Mouse (Mus musculus): ENCODE data around the gene Gm20708. TPM values are rescaled to one million over a fixed set of nuclear protein-coding genes. Genes with fewer than 3 reads are reported as not detected.

Gm20708 gene
- polyA plus RNA-seq, 1 experiment from 2014 or later: 1.0 TPM

GRCm38 (mm10) chr11:117857462-117857861 is 48.0 kb downstream of the Gm20708 start:
- Histone ChIP-seq H3K4me3 (ENCODE audit: control insufficient read depth in 1 of 2, insufficient read depth in 1 of 2, low read depth in 1 of 2, low read length in 2 of 2) (no peak overlapping the region), H3K27me3 (ENCODE audit: control insufficient read depth, insufficient read depth, low read length) (peaks cover 33% of the 10 kb centered on the region), H3K9me3 (ENCODE audit: control insufficient read depth, low read length) (no peaks in the 10 kb centered on the region), H3K4me1 (ENCODE audit: control insufficient read depth in 2 of 2, insufficient read depth in 2 of 2, low read length in 2 of 2) (peaks cover 0 to 4% of the 10 kb centered on the region in 2 experiments; a peak in 1 of 4 replicates), H3K4me2 (ENCODE audit: low read length) (no peak overlapping the region), H3K36me3 (ENCODE audit: control insufficient read depth, insufficient read depth, low read length) (peaks cover 56% of the 10 kb centered on the region), H3K27ac (replicated peaks in 1 of 2; ENCODE audit: control insufficient read depth in 1 of 2, insufficient read depth in 1 of 2, low read depth in 2 of 2, low read length in 2 of 2) (no peak overlapping the region), H3K9ac (ENCODE audit: low read length) (no peak overlapping the region)
- no peak for ATAC-seq (ENCODE audit: insufficient number of reproducible peaks, insufficient read depth, low FRiP score, low read depth)
- WGBS: 95% methylated on average over 10 of the region's 10 CpGs

GRCm38 (mm10) chr11:117858392-117858791 is 48.9 kb downstream of the Gm20708 start:
- H3K36me3 ChIP-seq (ENCODE audit: control insufficient read depth, insufficient read depth, low read length): peaks cover 46% of the 10 kb centered on the region
- WGBS: 57% methylated on average over 3 of the region's 3 CpGs
- no peak overlapping the region for H3K9ac ChIP-seq (ENCODE audit: low read length)
- H3K27ac ChIP-seq (replicated peaks in 1 of 2; ENCODE audit: control insufficient read depth in 1 of 2, insufficient read depth in 1 of 2, low read depth in 2 of 2, low read length in 2 of 2): no peak overlapping the region
- H3K4me2 ChIP-seq (ENCODE audit: low read length): no peak overlapping the region
- no peak overlapping the region for H3K4me3 ChIP-seq (ENCODE audit: control insufficient read depth in 1 of 2, insufficient read depth in 1 of 2, low read depth in 1 of 2, low read length in 2 of 2)
- H3K27me3 ChIP-seq (ENCODE audit: control insufficient read depth, insufficient read depth, low read length): peaks cover 37% of the 10 kb centered on the region
- peaks cover 0 to 4% of the 10 kb centered on the region in 2 experiments; a peak in 1 of 4 replicates for H3K4me1 ChIP-seq (ENCODE audit: control insufficient read depth in 2 of 2, insufficient read depth in 2 of 2, low read length in 2 of 2)
- ATAC-seq (ENCODE audit: insufficient number of reproducible peaks, insufficient read depth, low FRiP score, low read depth): no peak
- no peaks in the 10 kb centered on the region for H3K9me3 ChIP-seq (ENCODE audit: control insufficient read depth, low read length)

DNA sequence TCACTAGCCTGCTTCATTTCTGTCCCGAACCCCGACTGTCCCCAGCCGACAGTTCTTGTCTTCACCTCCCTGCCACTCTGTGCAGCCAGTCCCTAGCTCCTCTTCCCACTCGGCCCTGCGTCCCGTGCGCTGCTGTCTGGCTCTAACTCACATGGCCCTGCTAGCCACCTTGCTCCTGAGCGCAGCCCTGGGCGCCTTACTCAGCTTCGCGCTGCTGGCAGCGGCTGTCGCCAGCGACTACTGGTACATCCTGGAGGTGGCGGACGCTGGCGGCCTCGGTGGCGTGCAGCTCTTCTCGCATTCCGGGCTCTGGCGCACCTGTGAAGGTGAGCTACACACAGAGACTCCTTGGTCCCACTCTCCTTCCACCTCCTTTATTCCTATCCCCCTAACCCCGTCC is 51.1 kb downstream of the Gm20708 start, which contains the start of gene Tmem235:
TSS of gene Tmem235 (plus strand) at position 152 of the 400 bp plus-strand sequence.
- H3K4me1 ChIP-seq (ENCODE audit: control insufficient read depth in 2 of 2, insufficient read depth in 2 of 2, low read length in 2 of 2): peaks cover 0 to 4% of the 10 kb centered on the region in 2 experiments; a peak in 1 of 4 replicates
- H3K4me2 ChIP-seq (ENCODE audit: low read length): peak within 1 kb of the TSS; percentile 26
- no peak for ATAC-seq (ENCODE audit: insufficient number of reproducible peaks, insufficient read depth, low FRiP score, low read depth)
- H3K4me3 ChIP-seq (ENCODE audit: control insufficient read depth in 1 of 2, insufficient read depth in 1 of 2, low read depth in 1 of 2, low read length in 2 of 2): no peak within 1 kb of the TSS
- 5% methylated on average over 23 of the region's 23 CpGs for WGBS
- no peak within 1 kb of the TSS for H3K9ac ChIP-seq (ENCODE audit: low read length)
- H3K27ac ChIP-seq (replicated peaks in 1 of 2; ENCODE audit: control insufficient read depth in 1 of 2, insufficient read depth in 1 of 2, low read depth in 2 of 2, low read length in 2 of 2): no peak within 1 kb of the TSS
- H3K36me3 ChIP-seq (ENCODE audit: control insufficient read depth, insufficient read depth, low read length): peaks cover 24% of the 10 kb centered on the region
- peaks cover 44% of the 10 kb centered on the region for H3K27me3 ChIP-seq (ENCODE audit: control insufficient read depth, insufficient read depth, low read length)
- H3K9me3 ChIP-seq (ENCODE audit: control insufficient read depth, low read length): no peaks in the 10 kb centered on the region

GRCm38 (mm10) chr11:117863174-117863856 is 53.8 kb downstream of the Gm20708 start:
- no peak overlapping the region for H3K27ac ChIP-seq (replicated peaks in 1 of 2; ENCODE audit: control insufficient read depth in 1 of 2, insufficient read depth in 1 of 2, low read depth in 2 of 2, low read length in 2 of 2)
- no peak overlapping the region for H3K9ac ChIP-seq (ENCODE audit: low read length)
- H3K36me3 ChIP-seq (ENCODE audit: control insufficient read depth, insufficient read depth, low read length): no peaks in the 10 kb centered on the region
- H3K4me3 ChIP-seq (ENCODE audit: control insufficient read depth in 1 of 2, insufficient read depth in 1 of 2, low read depth in 1 of 2, low read length in 2 of 2): no peak overlapping the region
- no peak overlapping the region for H3K4me2 ChIP-seq (ENCODE audit: low read length)
- no peak for ATAC-seq (ENCODE audit: insufficient number of reproducible peaks, insufficient read depth, low FRiP score, low read depth)
- H3K27me3 ChIP-seq (ENCODE audit: control insufficient read depth, insufficient read depth, low read length): peaks cover 44% of the 10 kb centered on the region
- peaks cover 0 to 4% of the 10 kb centered on the region in 2 experiments; a peak in 1 of 4 replicates for H3K4me1 ChIP-seq (ENCODE audit: control insufficient read depth in 2 of 2, insufficient read depth in 2 of 2, low read length in 2 of 2)
- 43% methylated on average over 11 of the region's 11 CpGs for WGBS
- H3K9me3 ChIP-seq (ENCODE audit: control insufficient read depth, low read length): no peaks in the 10 kb centered on the region

GRCm38 (mm10) chr11:117864805-117865204 is 55.3 kb downstream of the Gm20708 start:
- Histone ChIP-seq H3K4me1 (ENCODE audit: control insufficient read depth in 2 of 2, insufficient read depth in 2 of 2, low read length in 2 of 2) (peaks cover 0 to 4% of the 10 kb centered on the region in 2 experiments; a peak in 1 of 4 replicates), H3K27ac (replicated peaks in 1 of 2; ENCODE audit: control insufficient read depth in 1 of 2, insufficient read depth in 1 of 2, low read depth in 2 of 2, low read length in 2 of 2) (no peak overlapping the region), H3K9ac (ENCODE audit: low read length) (no peak overlapping the region), H3K36me3 (ENCODE audit: control insufficient read depth, insufficient read depth, low read length) (no peaks in the 10 kb centered on the region), H3K4me2 (ENCODE audit: low read length) (no peak overlapping the region), H3K9me3 (ENCODE audit: control insufficient read depth, low read length) (no peaks in the 10 kb centered on the region), H3K27me3 (ENCODE audit: control insufficient read depth, insufficient read depth, low read length) (peaks cover 32% of the 10 kb centered on the region), H3K4me3 (ENCODE audit: control insufficient read depth in 1 of 2, insufficient read depth in 1 of 2, low read depth in 1 of 2, low read length in 2 of 2) (no peak overlapping the region)
- ATAC-seq (ENCODE audit: insufficient number of reproducible peaks, insufficient read depth, low FRiP score, low read depth): no peak
- 49% methylated on average over 2 of the region's 2 CpGs for WGBS

DNA sequence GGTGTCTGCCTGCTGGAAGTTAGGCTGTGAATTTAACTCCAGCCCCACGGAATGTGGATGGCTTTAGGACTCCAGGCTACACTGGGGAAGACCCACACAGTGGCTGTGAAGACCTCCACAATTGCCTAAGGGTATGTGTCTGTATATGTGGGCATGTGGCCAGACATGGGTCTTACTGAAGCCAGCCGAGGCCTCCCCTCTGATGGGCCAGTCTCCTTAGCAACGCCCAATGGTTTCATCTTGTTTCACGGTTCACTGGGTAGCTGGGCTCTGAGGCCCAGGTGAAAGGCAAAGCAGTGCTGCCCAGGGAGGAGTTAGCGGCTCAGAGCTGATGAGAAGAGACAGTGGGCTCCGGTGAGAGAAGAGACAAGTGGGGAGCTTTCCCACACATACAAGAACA is 56.5 kb downstream of the Gm20708 start:
- Histone ChIP-seq H3K4me3 (ENCODE audit: control insufficient read depth in 1 of 2, insufficient read depth in 1 of 2, low read depth in 1 of 2, low read length in 2 of 2) (no peak overlapping the region), H3K4me1 (ENCODE audit: control insufficient read depth in 2 of 2, insufficient read depth in 2 of 2, low read length in 2 of 2) (no peaks in the 10 kb centered on the region), H3K36me3 (ENCODE audit: control insufficient read depth, insufficient read depth, low read length) (no peaks in the 10 kb centered on the region), H3K4me2 (ENCODE audit: low read length) (no peak overlapping the region), H3K27me3 (ENCODE audit: control insufficient read depth, insufficient read depth, low read length) (peaks cover 25% of the 10 kb centered on the region), H3K27ac (replicated peaks in 1 of 2; ENCODE audit: control insufficient read depth in 1 of 2, insufficient read depth in 1 of 2, low read depth in 2 of 2, low read length in 2 of 2) (no peak overlapping the region), H3K9ac (ENCODE audit: low read length) (no peak overlapping the region), H3K9me3 (ENCODE audit: control insufficient read depth, low read length) (no peaks in the 10 kb centered on the region)
- 61% methylated on average over 6 of the region's 6 CpGs for WGBS
- ATAC-seq (ENCODE audit: insufficient number of reproducible peaks, insufficient read depth, low FRiP score, low read depth): no peak

GRCm38 (mm10) chr11:117870688-117871365 is 61.4 kb downstream of the Gm20708 start:
- no peaks in the 10 kb centered on the region for H3K36me3 ChIP-seq (ENCODE audit: control insufficient read depth, insufficient read depth, low read length)
- WGBS: 37% methylated on average over 12 of the region's 12 CpGs
- no peak overlapping the region for H3K9ac ChIP-seq (ENCODE audit: low read length)
- H3K4me3 ChIP-seq (ENCODE audit: control insufficient read depth in 1 of 2, insufficient read depth in 1 of 2, low read depth in 1 of 2, low read length in 2 of 2): no peak overlapping the region
- H3K4me2 ChIP-seq (ENCODE audit: low read length): no peak overlapping the region
- no peaks in the 10 kb centered on the region for H3K27me3 ChIP-seq (ENCODE audit: control insufficient read depth, insufficient read depth, low read length)
- no peaks in the 10 kb centered on the region for H3K9me3 ChIP-seq (ENCODE audit: control insufficient read depth, low read length)
- ATAC-seq (ENCODE audit: insufficient number of reproducible peaks, insufficient read depth, low FRiP score, low read depth): no peak
- peaks cover 16 to 18% of the 10 kb centered on the region in 2 experiments for H3K4me1 ChIP-seq (ENCODE audit: control insufficient read depth in 2 of 2, insufficient read depth in 2 of 2, low read length in 2 of 2)
- H3K27ac ChIP-seq (replicated peaks in 1 of 2; ENCODE audit: control insufficient read depth in 1 of 2, insufficient read depth in 1 of 2, low read depth in 2 of 2, low read length in 2 of 2): no peak overlapping the region
